Mouse (Mus musculus): Measurements from ENCODE around the gene Pbx2.
A peak's percentile ranks its signal among the peaks of the same experiment; 100 is the strongest.

The Pbx2 gene

GRCm38 (mm10) chr17:34578070-34578469 is 13.0 kb upstream of the Pbx2 start:
- DNase-seq (ENCODE audit: low spot score in 2 of 2), result no peak

GRCm38 (mm10) chr17:34582528-34582927 is 8.5 kb upstream of the Pbx2 start:
- no peak for DNase-seq (ENCODE audit: low spot score in 2 of 2)

- DNase-seq (ENCODE audit: low spot score in 2 of 2), result no peak
Observed at GRCm38 (mm10) chr17:34583397-34583796, 7.7 kb upstream of the Pbx2 start.

GRCm38 (mm10) chr17:34583819-34584218 is 7.2 kb upstream of the Pbx2 start:
- DNase-seq (ENCODE audit: low spot score in 2 of 2), result no peak

- no peak for DNase-seq (ENCODE audit: low spot score in 2 of 2)
Observed at GRCm38 (mm10) chr17:34585121-34585520, 5.9 kb upstream of the Pbx2 start.

DNA sequence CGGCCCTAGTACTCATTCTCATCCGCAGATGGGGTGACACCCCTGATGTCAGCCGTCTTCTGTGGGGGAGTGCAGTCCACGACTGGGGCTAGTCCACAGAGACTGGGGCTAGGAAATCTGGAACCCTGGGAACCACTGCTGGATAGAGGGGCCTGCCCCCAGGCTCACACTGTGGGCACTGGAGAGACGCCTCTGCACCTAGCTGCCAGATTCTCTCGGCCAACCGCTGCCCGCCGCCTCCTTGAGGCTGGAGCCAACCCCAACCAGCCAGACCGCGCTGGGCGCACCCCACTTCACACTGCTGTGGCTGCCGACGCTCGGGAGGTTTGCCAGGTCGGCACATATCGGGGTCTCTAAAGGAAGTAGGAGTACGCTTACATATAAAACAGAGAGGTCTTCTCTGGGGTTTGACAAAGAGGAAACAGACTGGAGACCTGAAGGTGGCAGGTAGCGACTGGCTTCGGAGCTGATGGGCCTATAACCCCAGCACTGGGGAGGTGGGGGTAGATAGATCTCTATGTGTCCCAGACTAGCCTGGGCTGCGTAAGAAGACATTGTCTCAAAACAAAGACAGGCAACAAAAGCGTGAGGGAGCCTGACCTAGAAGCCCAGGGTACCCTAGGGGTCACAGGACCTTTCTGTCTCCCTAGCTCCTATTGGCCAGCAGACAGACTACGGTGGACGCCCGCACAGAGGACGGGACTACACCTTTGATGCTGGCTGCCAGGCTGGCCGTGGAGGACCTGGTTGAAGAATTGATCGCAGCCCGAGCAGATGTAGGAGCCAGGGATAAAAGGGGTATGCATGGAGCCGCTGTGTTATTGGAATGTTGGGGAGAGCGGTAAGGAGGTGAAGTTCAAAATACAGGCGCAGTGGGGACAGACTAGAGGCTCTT is 4.9 kb upstream of the Pbx2 start:
- DNase-seq (ENCODE audit: low spot score in 2 of 2), result no peak

DNA sequence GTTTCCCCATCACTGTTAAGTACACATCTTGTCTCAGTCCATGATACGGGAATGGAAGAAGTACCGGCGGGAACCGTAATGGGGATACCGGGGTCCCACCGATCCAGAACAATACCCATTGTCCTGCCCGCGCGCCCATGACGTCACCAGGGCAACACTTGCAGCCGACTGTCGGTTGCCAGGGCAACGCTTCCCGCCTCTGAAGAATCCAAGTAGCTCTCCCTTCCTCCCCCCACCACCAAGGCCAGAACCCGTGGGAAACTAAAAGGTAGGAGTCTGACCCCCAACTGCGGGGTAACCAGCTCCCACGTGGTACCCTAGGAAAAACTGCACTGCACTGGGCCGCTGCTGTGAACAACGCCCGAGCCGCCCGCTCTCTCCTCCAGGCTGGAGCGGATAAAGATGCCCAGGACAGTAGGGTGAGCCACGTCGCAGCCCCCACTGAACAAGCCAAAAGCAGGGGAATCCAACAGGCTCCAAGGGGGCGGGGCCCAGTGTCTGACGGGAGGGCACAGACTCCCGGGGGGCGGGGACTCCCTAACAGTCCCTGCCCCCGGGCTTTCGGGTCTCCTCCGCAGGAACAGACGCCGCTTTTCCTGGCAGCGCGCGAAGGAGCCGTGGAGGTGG is 4.2 kb upstream of the Pbx2 start:
- DNase-seq (ENCODE audit: low spot score in 2 of 2), result peak; percentile 72 to 87

- DNase-seq (ENCODE audit: low spot score in 2 of 2), result peak; percentile 95 to 96
Observed at GRCm38 (mm10) chr17:34587423-34587811, 3.6 kb upstream of the Pbx2 start.

DNA sequence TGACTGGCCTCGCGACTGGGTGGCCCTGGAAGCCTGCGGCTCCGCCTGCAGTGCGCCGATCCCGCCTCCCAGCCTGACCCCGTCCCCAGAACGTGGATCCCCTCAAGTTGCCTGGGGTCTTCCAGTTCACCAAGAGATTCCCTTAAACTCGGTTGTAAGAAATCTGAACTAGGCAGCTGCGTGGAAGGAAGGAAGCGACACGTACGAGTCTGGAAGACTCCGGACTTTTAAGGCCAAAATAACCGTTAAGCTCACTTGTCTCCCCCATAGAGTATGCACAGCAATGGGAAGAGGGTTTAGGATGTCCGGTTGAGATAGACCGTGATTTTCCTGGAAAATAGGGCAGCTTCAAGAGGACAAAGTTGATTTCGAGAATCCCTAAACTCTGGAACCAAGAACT is 3.3 kb upstream of the Pbx2 start:
- DNase-seq (ENCODE audit: low spot score in 2 of 2), result no peak

DNA sequence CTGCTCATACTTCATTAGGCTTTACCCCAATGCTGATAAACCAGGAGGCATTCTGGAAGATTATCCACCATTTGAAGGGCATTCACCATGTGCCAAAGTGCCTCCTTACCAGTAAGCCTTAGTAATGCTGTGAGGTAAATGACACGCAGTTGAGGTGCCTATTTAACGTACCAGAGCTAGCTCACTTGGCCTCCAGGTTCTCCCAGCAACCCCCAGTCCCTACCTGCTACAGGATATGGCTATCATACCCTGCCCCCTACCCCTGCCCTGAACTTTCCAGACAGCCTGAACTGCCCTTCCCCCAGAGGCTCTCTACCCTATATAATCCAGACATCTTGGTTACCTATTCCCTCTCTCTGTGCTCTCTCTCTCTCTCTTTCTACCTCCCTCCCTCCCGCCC is 2.3 kb upstream of the Pbx2 start:
- DNase-seq (ENCODE audit: low spot score in 2 of 2), result no peak

DNA sequence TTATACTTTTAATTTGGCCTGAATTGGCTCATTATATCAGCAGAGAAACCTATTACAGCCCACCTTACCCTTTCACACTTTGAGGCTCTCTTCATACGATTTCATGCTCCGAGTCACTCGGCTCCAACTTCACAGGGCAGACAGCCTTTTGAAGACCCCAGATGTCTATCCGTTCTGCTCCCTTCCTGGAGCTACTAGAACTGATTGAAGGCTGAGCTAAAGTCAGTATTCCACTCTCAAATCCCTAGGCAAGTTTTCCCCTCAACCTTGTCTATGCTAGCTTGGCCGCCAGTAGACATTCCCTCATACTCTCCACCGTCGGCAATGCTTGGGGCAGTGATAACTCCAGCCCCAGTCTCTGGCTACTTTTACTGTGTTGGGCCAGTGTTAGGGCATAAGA is 1.9 kb upstream of the Pbx2 start:
- DNase-seq (ENCODE audit: low spot score in 2 of 2), result no peak

- DNase-seq (ENCODE audit: low spot score in 2 of 2), result no peak
Observed at GRCm38 (mm10) chr17:34589681-34590101, 1.4 kb upstream of the Pbx2 start, which contains the start of gene Gpsm3. Gene Gpsm3 (plus strand): TSS chr17:34589806.

- no peak for DNase-seq (ENCODE audit: low spot score in 2 of 2)
Observed at GRCm38 (mm10) chr17:34590154-34590987, 695 bp upstream of the Pbx2 start.

DNA sequence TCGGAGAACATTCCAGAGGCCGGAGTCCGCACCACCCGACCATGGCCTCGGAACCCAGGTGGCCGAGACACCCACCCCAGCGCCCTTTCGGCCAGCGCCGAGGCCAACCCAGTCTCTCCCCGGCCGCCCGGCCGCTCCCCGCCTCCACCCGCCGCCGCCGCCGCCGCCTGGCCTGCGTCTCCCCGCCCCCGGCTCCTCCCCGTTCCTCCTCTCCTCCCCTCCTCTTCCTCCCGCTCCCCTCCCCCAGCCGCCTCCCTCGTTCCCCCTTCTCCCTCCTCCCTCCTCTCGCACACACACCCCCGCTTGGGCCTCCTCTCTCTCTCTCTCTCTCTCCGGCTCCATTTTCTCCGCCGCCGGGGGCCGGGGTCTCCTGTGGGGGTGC is 919 bp downstream of the Pbx2 start:
- peak in 1 of 2 experiments; percentile 47 for DNase-seq (ENCODE audit: low spot score in 2 of 2)

- DNase-seq (ENCODE audit: low spot score in 2 of 2), result no peak
Observed at GRCm38 (mm10) chr17:34592581-34593549, 1.8 kb downstream of the Pbx2 start.

DNA sequence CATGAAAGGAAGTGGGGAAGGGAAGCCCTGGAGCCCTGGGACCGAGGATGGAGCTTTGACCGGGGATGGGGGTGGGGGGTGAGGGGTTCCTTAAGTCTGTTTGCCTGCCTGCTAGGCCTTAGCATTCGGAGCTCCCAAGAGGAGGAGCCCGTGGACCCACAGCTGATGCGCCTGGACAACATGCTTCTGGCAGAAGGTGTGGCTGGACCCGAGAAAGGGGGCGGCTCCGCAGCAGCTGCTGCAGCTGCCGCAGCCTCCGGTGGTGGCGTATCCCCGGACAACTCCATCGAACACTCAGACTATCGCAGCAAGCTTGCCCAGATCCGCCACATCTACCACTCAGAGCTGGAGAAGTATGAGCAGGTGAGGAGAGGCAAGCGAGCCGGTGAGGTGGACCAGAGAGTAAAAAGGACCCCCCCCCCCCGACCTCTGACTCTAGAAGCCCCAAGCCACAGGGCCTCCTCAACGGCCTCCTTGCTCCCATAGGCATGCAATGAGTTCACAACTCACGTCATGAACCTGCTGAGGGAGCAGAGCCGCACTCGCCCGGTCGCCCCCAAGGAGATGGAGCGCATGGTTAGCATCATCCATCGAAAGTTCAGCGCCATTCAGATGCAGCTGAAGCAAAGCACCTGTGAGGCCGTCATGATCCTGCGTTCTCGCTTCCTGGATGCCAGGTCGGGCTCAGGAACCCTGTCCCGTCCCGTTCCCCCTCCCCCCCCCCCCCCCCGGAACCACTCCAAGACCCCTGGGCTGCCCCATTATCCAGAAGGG is 2.9 kb downstream of the Pbx2 start:
- no peak for DNase-seq (ENCODE audit: low spot score in 2 of 2)

- no peak for DNase-seq (ENCODE audit: low spot score in 2 of 2)
Observed at GRCm38 (mm10) chr17:34596098-34596497, 5.0 kb downstream of the Pbx2 start.

DNA sequence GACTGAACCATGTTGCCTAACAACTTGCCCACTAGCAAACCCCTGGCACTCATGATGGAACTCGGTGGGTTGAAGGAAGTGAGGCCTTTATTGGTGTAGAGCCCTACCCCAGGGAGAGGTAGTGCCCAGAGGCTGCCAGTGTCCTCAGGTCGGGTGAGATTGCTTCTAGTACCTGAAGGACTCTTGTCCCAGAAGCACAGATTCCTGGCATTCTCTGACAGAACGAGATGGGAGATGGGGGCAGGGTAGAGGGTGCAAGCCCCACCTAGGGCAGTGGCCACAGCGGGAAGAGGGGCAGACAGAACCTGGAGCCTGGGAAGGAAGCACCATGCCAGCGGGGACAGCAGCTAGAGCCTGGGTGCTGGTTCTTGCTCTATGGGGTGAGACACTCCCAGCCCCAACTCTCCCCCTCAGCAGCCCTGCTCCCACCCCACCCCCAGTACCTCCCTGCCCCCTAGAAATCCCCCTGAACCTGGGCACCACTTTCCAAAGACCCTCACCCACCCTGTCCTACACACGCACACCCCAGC is 6.6 kb downstream of the Pbx2 start, which contains the start of gene Ager:
Gene Ager, plus strand, starts transcription at position 297 of the 530 bp plus-strand sequence.
- no peak for DNase-seq (ENCODE audit: low spot score in 2 of 2)

DNA sequence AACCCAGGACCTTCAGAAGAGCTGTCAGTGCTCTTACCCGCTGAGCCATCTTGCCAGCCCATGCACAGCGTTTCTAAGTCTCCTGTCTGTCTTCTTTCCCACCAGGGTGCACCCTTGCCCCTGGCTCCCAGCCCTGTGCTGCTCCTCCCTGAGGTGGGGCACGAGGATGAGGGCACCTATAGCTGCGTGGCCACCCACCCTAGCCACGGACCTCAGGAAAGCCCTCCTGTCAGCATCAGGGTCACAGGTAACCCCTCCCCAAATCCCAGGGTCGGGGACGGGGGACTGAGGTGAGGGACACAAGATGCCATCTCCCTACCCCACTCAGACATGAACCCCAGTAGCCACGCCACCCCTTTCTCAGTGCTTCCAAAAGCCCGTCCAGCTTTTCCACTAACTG is 8.8 kb downstream of the Pbx2 start:
- DNase-seq (ENCODE audit: low spot score in 2 of 2), result no peak

- no peak for DNase-seq (ENCODE audit: low spot score in 2 of 2)
Observed at GRCm38 (mm10) chr17:34601796-34602195, 10.7 kb downstream of the Pbx2 start.

Data from frontal cortex, postnatal 25 days (tissue).